In genomic region chr2:85284626-85285025, GRCm38 (mm10) we compare ENCODE assay signal across 11 mouse cellular contexts. TPM values are rescaled to one million over a fixed set of nuclear protein-coding genes. Genes with fewer than 3 reads are reported as not detected.
DNase-seq lines count a peak whose midpoint lies in the region; ATAC-seq and TF ChIP-seq lines count a peak whose summit lies in the region.
"Had no signal": no experiment of that assay in that cellular context is flagged by ENCODE, and none has a peak within 500 bp of the region (broad histone marks: within the 10 kb centered on the region; RNA-seq: fewer than 3 reads in every experiment).

No protein-coding gene starts in this region.

- no peak overlapping the region for H3K27ac ChIP-seq in embryonic facial prominence, embryonic 14.5 days (replicated peaks; ENCODE audit: low read depth, low read length)
- H3K27ac ChIP-seq in embryonic facial prominence, embryonic 10.5 days (replicated peaks), result no peak overlapping the region
- H3K27ac ChIP-seq in forebrain, postnatal 0 days (ENCODE audit: low read depth, low read length), result peak overlapping the region; percentile 62
- H3K27ac ChIP-seq in hindbrain, embryonic 13.5 days, result no peak overlapping the region
- H3K27ac ChIP-seq in stomach, embryonic 15.5 days, result peak overlapping the region; percentile 26; the same call in 1 of the 2 replicates
- H3K27ac ChIP-seq: limb, embryonic 15.5 days had no signal

- H3K36me3 ChIP-seq in embryonic facial prominence, embryonic 14.5 days (ENCODE audit: control insufficient read depth, insufficient read depth, low read length), result no peaks in the 10 kb centered on the region
- no peaks in the 10 kb centered on the region for H3K36me3 ChIP-seq in embryonic facial prominence, embryonic 10.5 days (replicated peaks)
- no peaks in the 10 kb centered on the region for H3K36me3 ChIP-seq in forebrain, postnatal 0 days (ENCODE audit: insufficient read depth)
- H3K36me3 ChIP-seq in hindbrain, embryonic 13.5 days, result no peaks in the 10 kb centered on the region
- H3K36me3 ChIP-seq in stomach, embryonic 15.5 days, result no peaks in the 10 kb centered on the region
- H3K36me3 ChIP-seq: limb, embryonic 15.5 days had no signal

- peak; percentile 5 for DNase-seq in embryonic facial prominence, embryonic 14.5 days (ENCODE audit: low spot score)
- no peak for DNase-seq in embryonic facial prominence, embryonic 10.5 days (ENCODE audit: low spot score)
- DNase-seq in forebrain, postnatal 0 days, result peak; percentile 75
- DNase-seq in left cerebral cortex, postnatal 4 days, result peak; percentile 62
- no peak for DNase-seq in thymus, postnatal 10 days (ENCODE audit: low spot score in 2 of 2)

- no peak overlapping the region for H3K9ac ChIP-seq in embryonic facial prominence, embryonic 14.5 days (ENCODE audit: low read depth, low read length)
- 0 out of 2 replicates have a peak overlapping the region, but pooled peaks have one; percentile 14 for H3K9ac ChIP-seq in forebrain, postnatal 0 days
- no peak overlapping the region for H3K9ac ChIP-seq in hindbrain, embryonic 13.5 days
- H3K9ac ChIP-seq in stomach, embryonic 15.5 days, result no peak overlapping the region
- H3K9ac ChIP-seq: limb, embryonic 15.5 days had no signal

- no peak overlapping the region for H3K4me3 ChIP-seq in embryonic facial prominence, embryonic 14.5 days (ENCODE audit: low read depth, low read length)
- no peak overlapping the region for H3K4me3 ChIP-seq in embryonic facial prominence, embryonic 10.5 days
- no peak overlapping the region for H3K4me3 ChIP-seq in forebrain, postnatal 0 days (ENCODE audit: low read depth, low read length)
- no peak overlapping the region for H3K4me3 ChIP-seq in hindbrain, embryonic 13.5 days
- H3K4me3 ChIP-seq in stomach, embryonic 15.5 days (replicated peaks), result no peak overlapping the region
- H3K4me3 ChIP-seq: limb, embryonic 15.5 days had no signal

- WGBS in embryonic facial prominence, embryonic 14.5 days, result 37% methylated on average over 6 of the region's 6 CpGs
- WGBS in embryonic facial prominence, embryonic 10.5 days, result 47% methylated on average over 6 of the region's 6 CpGs
- WGBS in forebrain, postnatal 0 days, result 13% methylated on average over 6 of the region's 6 CpGs
- WGBS in hindbrain, embryonic 13.5 days, result 29% methylated on average over 6 of the region's 6 CpGs
- WGBS in stomach, embryonic 15.5 days, result 26% methylated on average over 6 of the region's 6 CpGs

- H3K9me3 ChIP-seq in embryonic facial prominence, embryonic 14.5 days (ENCODE audit: control insufficient read depth, low read length), result no peaks in the 10 kb centered on the region
- H3K9me3 ChIP-seq in embryonic facial prominence, embryonic 10.5 days, result no peaks in the 10 kb centered on the region
- H3K9me3 ChIP-seq in forebrain, postnatal 0 days (ENCODE audit: low read length), result no peaks in the 10 kb centered on the region
- H3K9me3 ChIP-seq in hindbrain, embryonic 13.5 days, result no peaks in the 10 kb centered on the region
- no peaks in the 10 kb centered on the region for H3K9me3 ChIP-seq in stomach, embryonic 15.5 days
- H3K9me3 ChIP-seq: limb, embryonic 15.5 days had no signal

- intact Hi-C loops in left cerebral cortex, postnatal 4 days (cut with DNase I), result loop anchor here (10.0 kb wide), 1 partner anchor 140 kb away; no protein-coding TSS in a partner anchor

- no peak for TF ChIP-seq CTCF in forebrain, postnatal 0 days (IDR thresholded peaks at IDR 0.05; ENCODE audit: low read depth)

- no peak for ATAC-seq in embryonic facial prominence, embryonic 14.5 days (ENCODE audit: low read depth)
- ATAC-seq in forebrain, postnatal 0 days, result peak; percentile 94
- peak; percentile 69; the same call in 1 of the 2 replicates for ATAC-seq in hindbrain, embryonic 13.5 days (ENCODE audit: low FRiP score)
- ATAC-seq in stomach, embryonic 15.5 days (ENCODE audit: insufficient read depth, low FRiP score, low read depth), result no peak
- no peak for ATAC-seq in granulocyte monocyte progenitor cell, adult 5-6 weeks (replicated peaks; ENCODE audit: poor library complexity, severe bottlenecking)

- no peaks in the 10 kb centered on the region for H3K27me3 ChIP-seq in embryonic facial prominence, embryonic 14.5 days (replicated peaks; ENCODE audit: control insufficient read depth, insufficient read depth, low read length)
- H3K27me3 ChIP-seq in embryonic facial prominence, embryonic 10.5 days (replicated peaks; ENCODE audit: low read depth, poor library complexity, severe bottlenecking), result no peaks in the 10 kb centered on the region
- H3K27me3 ChIP-seq in forebrain, postnatal 0 days (ENCODE audit: insufficient read depth, low read length), result no peaks in the 10 kb centered on the region
- H3K27me3 ChIP-seq in hindbrain, embryonic 13.5 days, result no peaks in the 10 kb centered on the region
- H3K27me3 ChIP-seq in stomach, embryonic 15.5 days (replicated peaks), result no peaks in the 10 kb centered on the region
- H3K27me3 ChIP-seq: limb, embryonic 15.5 days had no signal

- no peaks in the 10 kb centered on the region for H3K4me1 ChIP-seq in embryonic facial prominence, embryonic 14.5 days (ENCODE audit: control insufficient read depth, insufficient read depth, low read length)
- no peaks in the 10 kb centered on the region for H3K4me1 ChIP-seq in embryonic facial prominence, embryonic 10.5 days
- H3K4me1 ChIP-seq in forebrain, postnatal 0 days (ENCODE audit: insufficient read depth), result peaks cover 8% of the 10 kb centered on the region; the same call in 1 of the 2 replicates
- no peaks in the 10 kb centered on the region; the same call in 1 of the 2 replicates for H3K4me1 ChIP-seq in hindbrain, embryonic 13.5 days (replicated peaks)
- no peaks in the 10 kb centered on the region for H3K4me1 ChIP-seq in stomach, embryonic 15.5 days
- H3K4me1 ChIP-seq: limb, embryonic 15.5 days had no signal

- H3K4me2 ChIP-seq in embryonic facial prominence, embryonic 14.5 days (ENCODE audit: low read depth, low read length), result no peak overlapping the region
- H3K4me2 ChIP-seq in forebrain, postnatal 0 days (ENCODE audit: low read depth), result no peak overlapping the region
- no peak overlapping the region for H3K4me2 ChIP-seq in hindbrain, embryonic 13.5 days
- no peak overlapping the region for H3K4me2 ChIP-seq in stomach, embryonic 15.5 days
- H3K4me2 ChIP-seq: limb, embryonic 15.5 days had no signal

RNA-seq across cellular contexts. Expression of gene Olfr987, which starts 54.5 kb away (rescaled TPM):
- polyA plus RNA-seq in embryonic facial prominence, embryonic 14.5 days (2014; fragmentation: Nextera tagmentation; extraction: Ambion mirVana), result not detected in 2 replicates
- not detected in 2 replicates for polyA plus RNA-seq in embryonic facial prominence, embryonic 10.5 days (2016; fragmentation: Nextera tagmentation; extraction: Ambion mirVana)
- not detected in 2 replicates for total RNA-seq in forebrain, postnatal 0 days (2014; rRNA removed)
- not detected in 2 replicates for polyA plus RNA-seq in forebrain, postnatal 0 days (2015; fragmentation: Nextera tagmentation; extraction: Ambion mirVana)
- polyA plus RNA-seq in hindbrain, embryonic 13.5 days (2015; fragmentation: Nextera tagmentation; extraction: Ambion mirVana), result not detected in 2 replicates
- total RNA-seq in left cerebral cortex, postnatal 4 days (2021), result not detected
- polyA plus RNA-seq in stomach, embryonic 15.5 days (2015; fragmentation: Nextera tagmentation; extraction: Ambion mirVana), result not detected in 2 replicates
- not detected in 2 replicates for total RNA-seq in granulocyte monocyte progenitor cell, adult 5-6 weeks (2014; fragmentation: Nextera tagmentation)
- total RNA-seq in granulocyte monocyte progenitor cell, adult 5-6 weeks (2017), result not detected in 2 replicates
- polyA plus RNA-seq: C2C12; limb, embryonic 15.5 days; testis, adult 2 months had no signal

Comparison
In these comparisons a context has a peak if more than half of its experiments do, and no peak if none do; other contexts are left out.
1. DNase-seq: peak in embryonic facial prominence, embryonic 14.5 days (single experiment), forebrain, postnatal 0 days (single experiment) and left cerebral cortex, postnatal 4 days (single experiment); none in embryonic facial prominence, embryonic 10.5 days (single experiment) and thymus, postnatal 10 days (0 of 2).
2. ATAC-seq: peak in forebrain, postnatal 0 days (single experiment) and hindbrain, embryonic 13.5 days (single experiment); none in embryonic facial prominence, embryonic 14.5 days (single experiment), stomach, embryonic 15.5 days (single experiment) and granulocyte monocyte progenitor cell, adult 5-6 weeks (single experiment).
3. H3K27ac ChIP-seq: peak in forebrain, postnatal 0 days (single experiment) and stomach, embryonic 15.5 days (single experiment); none in embryonic facial prominence, embryonic 14.5 days (single experiment), embryonic facial prominence, embryonic 10.5 days (single experiment) and hindbrain, embryonic 13.5 days (single experiment).